Mouse (Mus musculus) forelimb bud, embryonic 11.5 days (tissue): ENCODE results near the gene Lonrf2.

Experiments used
- DNase-seq: peaks from one replicate; pipeline ENCODE4 v3.0.0-alpha.2; 2012; ENCODE audit warnings: low read depth, low spot score

The Lonrf2 gene

DNA sequence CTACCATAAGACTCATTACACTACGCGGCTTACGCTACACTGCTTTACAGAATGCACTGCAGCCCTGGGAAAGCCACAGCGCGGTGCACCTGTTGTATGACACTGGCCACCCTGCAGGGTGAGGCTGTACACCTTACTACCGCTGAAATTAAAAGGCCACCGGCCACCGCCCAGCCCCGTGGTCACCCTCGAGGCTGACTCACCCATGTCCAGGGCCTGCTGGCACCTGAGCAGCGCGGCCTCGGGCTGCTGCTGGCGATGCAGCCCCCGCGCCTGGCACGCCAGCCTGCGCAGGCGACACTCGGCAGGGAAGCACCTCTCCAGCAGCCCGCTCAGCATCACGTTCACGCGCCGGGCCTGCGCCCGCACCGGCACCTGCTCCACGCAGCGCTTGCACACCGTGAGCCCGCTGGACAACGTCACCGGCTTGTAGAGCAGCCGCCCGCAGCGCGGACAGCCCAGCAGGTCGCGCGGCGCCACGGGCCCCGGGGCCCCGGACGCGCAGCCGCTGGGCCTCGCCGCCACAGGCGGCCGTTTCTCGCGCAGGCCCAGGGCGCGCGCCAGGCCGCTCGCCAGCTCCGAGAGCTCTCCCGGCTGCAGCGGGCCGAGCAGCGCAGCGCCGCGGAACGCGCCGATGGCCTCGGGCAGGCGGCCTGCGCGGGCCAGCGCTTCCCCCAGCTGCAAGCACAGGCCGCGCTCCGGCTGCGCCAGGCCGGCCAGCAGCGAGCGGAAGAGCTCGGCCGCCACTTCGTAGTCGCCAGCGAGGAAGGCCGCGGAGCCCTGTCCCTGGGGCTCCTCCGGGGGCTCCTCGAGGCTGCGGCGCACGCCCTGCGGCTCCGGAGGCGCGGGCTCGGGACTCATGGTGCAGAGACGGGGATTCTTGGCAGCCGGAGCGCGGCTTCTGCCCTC is 689 bp downstream of the Lonrf2 start:
- peak; percentile 36 for DNase-seq

GRCm38 (mm10) chr1:38834899-38835298 is 1.6 kb downstream of the Lonrf2 start:
- DNase-seq, result peak; percentile 38

DNA sequence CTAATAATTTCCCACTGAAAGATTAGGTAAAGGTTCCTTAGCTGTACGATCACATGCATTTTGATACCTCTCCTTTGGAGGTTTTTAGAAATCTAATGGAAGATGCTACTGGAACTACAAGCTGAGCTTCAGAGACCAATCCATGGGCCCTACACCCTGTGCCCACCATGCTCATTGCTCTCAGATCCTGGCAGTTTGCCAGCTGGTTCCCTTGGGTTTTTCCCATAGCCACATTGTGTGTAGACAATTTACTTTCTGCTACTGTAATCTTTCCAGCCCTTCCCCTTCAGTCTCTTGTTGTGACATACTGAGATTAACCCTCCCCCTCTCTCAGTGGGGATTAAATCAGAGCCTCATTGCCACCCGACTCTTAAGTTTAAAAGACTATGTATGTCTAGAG is 11.6 kb downstream of the Lonrf2 start:
- DNase-seq, result no peak

GRCm38 (mm10) chr1:38823851-38824250 is 12.7 kb downstream of the Lonrf2 start:
- no peak for DNase-seq

GRCm38 (mm10) chr1:38819691-38820090 is 16.8 kb downstream of the Lonrf2 start:
- DNase-seq, result no peak

GRCm38 (mm10) chr1:38817671-38818070 is 18.8 kb downstream of the Lonrf2 start:
- no peak for DNase-seq

- DNase-seq, result no peak
These were observed 19.2 kb downstream of the Lonrf2 start for GRCm38 (mm10) chr1:38817268-38817667.

DNA sequence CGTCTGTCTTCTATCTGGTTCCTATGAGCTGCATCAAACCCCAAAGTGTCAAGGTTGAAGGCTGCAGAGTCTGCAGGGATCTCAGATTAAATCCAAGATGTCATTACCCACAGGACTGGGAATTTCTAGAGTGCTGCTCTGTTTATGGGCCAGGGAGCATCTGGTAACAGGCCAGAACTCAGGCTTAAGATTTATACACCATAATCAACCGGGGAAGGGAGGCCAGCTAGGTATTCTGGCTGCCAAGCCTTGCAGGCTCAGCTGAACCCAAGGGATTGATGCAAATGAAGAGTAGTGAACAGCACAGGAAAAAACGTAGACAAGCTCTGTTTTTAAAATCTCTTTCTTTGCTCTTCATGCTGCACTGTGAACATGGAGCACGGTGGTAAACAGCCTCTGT is 20.2 kb downstream of the Lonrf2 start:
- DNase-seq, result no peak

DNA sequence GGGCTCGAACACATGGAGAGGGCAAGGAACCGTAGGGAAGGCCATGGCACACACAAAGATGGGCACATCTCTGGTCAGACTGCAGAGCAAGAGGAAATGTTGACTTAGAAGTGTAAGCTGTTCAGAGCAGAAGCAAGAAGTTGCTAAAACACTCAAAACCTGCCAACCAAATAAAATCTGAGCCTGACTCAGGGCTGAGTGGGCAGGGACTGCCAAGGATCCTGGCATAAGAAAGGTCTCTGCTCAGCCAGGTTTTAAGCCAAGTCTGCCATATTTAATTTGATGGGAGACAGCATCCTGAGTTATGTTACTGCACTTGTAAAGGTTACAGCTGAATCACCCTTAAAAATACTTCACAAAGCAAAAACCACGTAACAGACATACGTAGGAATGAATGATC is 29.4 kb downstream of the Lonrf2 start:
- DNase-seq, result no peak

DNA sequence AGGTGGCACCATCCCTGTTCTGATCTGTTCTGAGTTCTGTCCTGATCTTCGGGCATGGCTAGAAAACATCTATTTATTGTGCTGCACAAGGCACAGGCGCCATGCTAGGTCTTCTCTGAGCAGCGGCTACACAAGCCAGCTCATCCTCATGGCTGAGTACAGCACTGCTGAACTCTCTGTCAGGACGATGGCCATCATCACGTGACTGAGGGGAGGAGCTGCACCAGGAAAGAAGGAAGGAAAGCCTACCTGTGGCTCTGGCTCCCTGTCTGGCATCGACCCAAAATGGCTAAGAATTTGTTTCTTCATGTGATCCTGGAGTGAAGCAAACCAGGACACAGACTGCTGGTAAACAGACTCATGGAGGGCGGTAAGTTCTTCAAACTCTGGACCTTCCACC is 36.1 kb downstream of the Lonrf2 start:
- DNase-seq, result no peak

DNA sequence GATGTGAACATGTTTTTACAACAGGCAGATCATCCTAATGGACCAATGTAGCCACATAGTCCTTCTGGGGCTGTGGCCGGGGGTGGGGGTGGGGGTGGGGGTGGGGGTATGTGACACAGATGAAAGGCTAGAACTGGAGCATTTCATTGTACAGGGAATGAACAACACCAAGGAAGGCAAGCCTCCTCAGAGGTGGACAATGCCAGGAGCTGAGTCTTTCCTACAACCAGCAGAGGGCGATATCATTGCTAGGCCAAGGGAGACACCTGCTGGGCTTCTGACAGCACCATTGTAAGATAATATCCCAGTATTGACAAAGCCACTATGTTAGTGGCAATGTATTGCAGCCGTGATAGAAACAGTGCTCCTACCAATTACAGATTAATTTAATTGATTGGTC is 37.2 kb downstream of the Lonrf2 start:
- DNase-seq, result peak; percentile 32

GRCm38 (mm10) chr1:38796936-38797335 is 39.6 kb downstream of the Lonrf2 start:
- DNase-seq, result no peak

GRCm38 (mm10) chr1:38795496-38795895 is 41.0 kb downstream of the Lonrf2 start:
- no peak for DNase-seq

- no peak for DNase-seq
These were observed 45.3 kb downstream of the Lonrf2 start for GRCm38 (mm10) chr1:38791016-38791810.

DNA sequence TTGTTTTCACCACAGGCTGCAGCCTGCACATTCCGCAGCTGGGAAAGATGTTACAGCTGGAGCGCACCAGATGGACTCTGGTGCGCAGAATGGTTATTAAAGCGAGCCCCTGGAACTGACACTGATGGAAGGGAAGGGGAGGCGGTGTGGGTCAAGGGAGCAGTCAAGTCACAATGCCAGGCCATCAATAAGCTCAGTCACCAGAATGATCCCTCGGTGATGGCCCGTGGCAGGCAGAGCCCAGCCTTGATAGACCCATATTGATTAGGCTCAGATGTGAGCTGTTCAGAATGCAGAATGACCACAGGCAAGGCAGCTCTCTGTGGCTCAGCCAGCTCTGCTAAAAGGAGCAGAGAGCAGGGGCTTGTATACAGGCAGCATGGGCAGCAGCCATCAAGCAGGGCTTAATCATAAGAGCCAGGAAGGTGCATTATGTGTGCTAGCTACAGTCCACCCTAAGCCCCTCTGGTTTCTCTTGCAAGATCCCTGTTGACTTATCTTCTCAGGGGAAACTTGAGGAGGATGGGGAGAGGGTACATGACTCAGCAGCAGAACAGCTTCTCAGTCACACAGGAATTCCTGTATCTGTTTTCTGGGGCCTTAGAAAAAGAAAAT is 46.4 kb downstream of the Lonrf2 start:
- peak; percentile 40 for DNase-seq

DNA sequence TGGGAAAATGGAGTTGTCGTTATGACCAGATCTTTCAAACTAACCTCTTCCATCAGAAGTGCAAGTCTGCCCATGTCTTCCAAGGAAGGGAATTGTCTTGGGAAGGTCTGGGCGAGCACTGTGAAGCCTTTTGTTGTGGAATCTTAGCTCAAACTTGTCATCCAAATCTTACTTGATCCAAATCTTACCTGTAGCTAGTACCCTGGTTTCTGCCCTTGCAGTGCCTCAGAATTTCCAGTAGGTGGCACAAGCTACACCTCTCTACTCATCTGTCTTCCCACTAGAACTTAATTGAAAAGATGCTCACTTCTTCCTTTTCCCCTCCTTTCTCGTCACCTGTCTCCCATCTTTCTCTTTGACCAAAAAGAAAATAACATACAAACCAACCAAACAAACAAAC is 47.6 kb downstream of the Lonrf2 start:
- DNase-seq, result no peak

GRCm38 (mm10) chr1:38787443-38787842 is 49.1 kb downstream of the Lonrf2 start:
- DNase-seq, result peak; percentile 72

DNA sequence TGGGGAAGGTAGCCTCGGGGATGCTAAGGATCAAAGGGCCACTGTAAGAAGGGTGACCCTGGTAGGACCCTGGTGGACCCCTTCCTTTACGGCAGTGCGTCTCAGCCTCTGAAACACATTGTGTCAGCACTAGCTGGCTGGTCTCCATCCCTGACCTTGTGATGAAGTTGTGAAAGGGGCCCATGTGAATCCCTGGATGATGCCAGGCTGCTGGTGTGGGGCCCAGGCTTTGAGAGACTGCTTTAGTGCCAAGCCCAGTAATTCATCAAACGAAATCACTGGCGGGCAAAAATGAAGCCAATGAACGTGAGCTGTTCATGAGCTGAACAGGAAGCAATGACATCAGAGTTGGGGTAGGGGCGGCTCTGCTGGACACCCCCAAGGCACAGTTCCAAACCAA is 50.2 kb downstream of the Lonrf2 start:
- no peak for DNase-seq

DNA sequence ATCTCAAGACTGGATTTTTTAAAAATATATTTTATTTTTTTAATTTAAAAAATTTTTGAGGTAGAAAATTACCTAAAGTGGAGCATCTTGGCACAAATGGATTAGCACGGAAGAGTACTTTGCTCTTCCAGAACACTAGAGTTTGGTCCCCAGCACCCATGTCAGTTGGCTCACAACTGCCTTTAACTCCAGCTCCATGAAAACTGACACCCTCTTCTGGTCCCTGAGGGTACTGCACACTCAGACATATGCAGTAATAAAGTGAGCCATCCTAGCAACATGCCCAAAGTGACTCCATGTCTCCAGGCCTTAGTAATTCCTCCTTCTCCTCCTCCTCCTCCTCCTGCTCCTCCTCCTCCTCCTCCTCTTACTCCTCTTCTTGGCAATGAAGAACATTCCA is 58.2 kb downstream of the Lonrf2 start:
- DNase-seq, result no peak

DNA sequence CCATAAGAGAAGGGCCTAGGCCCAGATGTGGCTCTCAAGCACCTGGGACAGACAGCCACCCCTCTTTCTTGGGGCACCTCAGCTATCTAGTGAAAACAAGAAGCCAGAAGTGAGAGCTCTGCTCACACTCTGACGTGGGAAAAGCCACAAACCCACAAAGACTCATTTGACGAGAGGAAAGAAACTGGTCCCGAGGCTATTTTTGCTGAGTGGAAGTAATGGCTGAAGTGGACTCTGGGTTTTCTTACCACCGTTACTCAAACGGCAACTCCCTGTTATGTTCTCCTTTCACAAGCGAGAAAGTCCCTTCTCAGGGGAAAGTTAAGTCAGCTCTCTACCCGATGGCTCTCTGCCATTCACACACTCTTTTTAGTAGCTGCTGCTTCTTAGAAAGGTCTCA is 59.0 kb downstream of the Lonrf2 start:
- DNase-seq, result no peak

- DNase-seq, result no peak
These were observed 60.8 kb downstream of the Lonrf2 start for GRCm38 (mm10) chr1:38775713-38776112.

DNA sequence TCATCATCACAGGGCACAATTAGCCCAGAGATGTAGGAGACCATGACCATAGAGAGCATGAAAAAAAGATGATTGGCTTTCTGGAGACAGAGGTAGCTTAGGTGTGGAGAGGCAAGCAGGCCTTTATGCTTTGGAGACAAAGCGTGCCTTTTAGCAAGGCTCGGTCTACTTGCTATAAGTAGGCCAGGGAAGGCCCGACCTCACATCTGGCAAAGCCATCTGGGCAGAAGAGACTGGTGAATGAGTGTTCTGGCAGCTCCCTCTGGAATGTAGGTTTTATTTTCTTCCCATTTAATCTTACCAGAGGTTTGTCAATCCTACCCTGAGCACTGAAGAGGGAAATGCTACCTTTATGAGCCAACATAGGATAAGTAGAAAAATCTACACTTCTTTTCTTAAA is 65.8 kb downstream of the Lonrf2 start:
- peak; percentile 47 for DNase-seq
